Mouse (Mus musculus): ENCODE measurements around the gene Dpy19l3.

Dpy19l3 gene

GRCm38 (mm10) chr7:35688781-35689349 lies 65.4 kb downstream of the Dpy19l3 start:
- no peak for DNase-seq (ENCODE audit: low spot score in 2 of 2)

GRCm38 (mm10) chr7:35688276-35688675 lies 66.0 kb downstream of the Dpy19l3 start:
- DNase-seq (ENCODE audit: low spot score in 2 of 2): no peak

GRCm38 (mm10) chr7:35687229-35687628 lies 67.0 kb downstream of the Dpy19l3 start:
- no peak for DNase-seq (ENCODE audit: low spot score in 2 of 2)

- peak in 1 of 2 experiments; percentile 42 for DNase-seq (ENCODE audit: low spot score in 2 of 2)
These were observed 67.5 kb downstream of the Dpy19l3 start for GRCm38 (mm10) chr7:35686756-35687155.

- DNase-seq (ENCODE audit: low spot score in 2 of 2): no peak
These were observed 68.0 kb downstream of the Dpy19l3 start for GRCm38 (mm10) chr7:35686216-35686615.

GRCm38 (mm10) chr7:35683409-35684122 lies 70.7 kb downstream of the Dpy19l3 start:
- DNase-seq (ENCODE audit: low spot score in 2 of 2): no peak

- DNase-seq (ENCODE audit: low spot score in 2 of 2): no peak
These were observed 72.7 kb downstream of the Dpy19l3 start for GRCm38 (mm10) chr7:35681559-35681958.

GRCm38 (mm10) chr7:35678976-35679375 lies 75.3 kb downstream of the Dpy19l3 start:
- no peak for DNase-seq (ENCODE audit: low spot score in 2 of 2)

- DNase-seq (ENCODE audit: low spot score in 2 of 2): no peak
These were observed 85.9 kb downstream of the Dpy19l3 start for GRCm38 (mm10) chr7:35668066-35669041.

- no peak for DNase-seq (ENCODE audit: low spot score in 2 of 2)
These were observed 90.4 kb downstream of the Dpy19l3 start for GRCm38 (mm10) chr7:35663790-35664376.

GRCm38 (mm10) chr7:35659173-35659572 lies 95.1 kb downstream of the Dpy19l3 start:
- no peak for DNase-seq (ENCODE audit: low spot score in 2 of 2)

GRCm38 (mm10) chr7:35657829-35658228 lies 96.4 kb downstream of the Dpy19l3 start:
- DNase-seq (ENCODE audit: low spot score in 2 of 2): no peak

- no peak for DNase-seq (ENCODE audit: low spot score in 2 of 2)
These were observed 102.5 kb downstream of the Dpy19l3 start for GRCm38 (mm10) chr7:35651583-35652270.

- peak in 1 of 2 experiments; percentile 59 for DNase-seq (ENCODE audit: low spot score in 2 of 2)
These were observed 103.4 kb downstream of the Dpy19l3 start for GRCm38 (mm10) chr7:35650716-35651410.

- DNase-seq (ENCODE audit: low spot score in 2 of 2): peak in 1 of 2 experiments; percentile 39
These were observed 105.2 kb downstream of the Dpy19l3 start for GRCm38 (mm10) chr7:35649071-35649470.

GRCm38 (mm10) chr7:35648239-35649069 lies 105.8 kb downstream of the Dpy19l3 start:
- no peak for DNase-seq (ENCODE audit: low spot score in 2 of 2)

GRCm38 (mm10) chr7:35647101-35647698 lies 107.1 kb downstream of the Dpy19l3 start, which contains the start of gene Pdcd5:
Pdcd5 (minus strand) TSS chr7:35647521.
- DNase-seq (ENCODE audit: low spot score in 2 of 2): peak; percentile 94 to 97

- peak in 1 of 2 experiments; percentile 27 for DNase-seq (ENCODE audit: low spot score in 2 of 2)
These were observed 107.8 kb downstream of the Dpy19l3 start for GRCm38 (mm10) chr7:35646317-35647081.
